ENCODE assay signal across 8 mouse cellular contexts in genomic region chr8:12915187-12916006, GRCm38 (mm10). TPM values are rescaled to one million over a fixed set of nuclear protein-coding genes. Genes with fewer than 3 reads are reported as not detected.
DNase-seq lines count a peak whose midpoint lies in the region; ATAC-seq and TF ChIP-seq lines count a peak whose summit lies in the region.

No protein-coding gene starts in this region.

- peak overlapping the region; percentile 65 for H3K4me2 ChIP-seq in lung, postnatal 0 days (replicated peaks; ENCODE audit: low read depth, low read length)
- H3K4me2 ChIP-seq in hindbrain, embryonic 15.5 days: peak overlapping the region; percentile 92
- H3K4me2 ChIP-seq in liver, embryonic 11.5 days: peak overlapping the region; percentile 58

- H3K4me3 ChIP-seq in lung, postnatal 0 days (ENCODE audit: low read depth, low read length): peak overlapping the region; percentile 32
- peak overlapping the region; percentile 46 for H3K4me3 ChIP-seq in hindbrain, embryonic 15.5 days
- peak overlapping the region; percentile 38 for H3K4me3 ChIP-seq in liver, embryonic 11.5 days (ENCODE audit: low read depth, low read length)

- H3K27me3 ChIP-seq in lung, postnatal 0 days (replicated peaks; ENCODE audit: insufficient read depth, low read length): no peaks in the 10 kb centered on the region
- H3K27me3 ChIP-seq in hindbrain, embryonic 15.5 days: no peaks in the 10 kb centered on the region
- H3K27me3 ChIP-seq in liver, embryonic 11.5 days (replicated peaks; ENCODE audit: control insufficient read depth, insufficient read depth, low read length): peaks cover 23% of the 10 kb centered on the region

- TF ChIP-seq EP300 in lung, postnatal 0 days (IDR thresholded peaks at IDR 0.05): no peak

- ATAC-seq in lung, postnatal 0 days: peak; percentile 32; the same call in 1 of the 2 replicates
- ATAC-seq in hindbrain, embryonic 15.5 days (ENCODE audit: low FRiP score, low read depth): peak; percentile 90
- ATAC-seq in liver, embryonic 11.5 days (replicated peaks; ENCODE audit: low FRiP score): no peak

- 0 out of 2 replicates have a peak overlapping the region, but pooled peaks have one; percentile 19 for H3K9ac ChIP-seq in lung, postnatal 0 days (replicated peaks; ENCODE audit: low read depth)
- H3K9ac ChIP-seq in hindbrain, embryonic 15.5 days: peak overlapping the region; percentile 71
- no peak overlapping the region for H3K9ac ChIP-seq in liver, embryonic 11.5 days (ENCODE audit: low read depth, low read length)

- WGBS in lung, postnatal 0 days: 14% methylated on average over 42 of the region's 42 CpGs
- WGBS in hindbrain, embryonic 15.5 days: 15% methylated on average over 40 of the region's 42 CpGs
- WGBS in liver, embryonic 11.5 days: 20% methylated on average over 42 of the region's 42 CpGs

- DNase-seq in lung, postnatal 0 days (ENCODE audit: low spot score): no peak
- DNase-seq in lung, postnatal 25 days (ENCODE audit: low spot score): no peak
- peak; percentile 64 for DNase-seq in embryo, embryonic 10.5 days (ENCODE audit: low spot score)
- DNase-seq in liver, embryonic 11.5 days (ENCODE audit: low spot score): peak; percentile 49
- peak; percentile 85 for DNase-seq in right cerebral cortex, postnatal 4 days
- DNase-seq in spleen, postnatal 4 days (ENCODE audit: low spot score in 2 of 2): no peak
- DNase-seq in urinary bladder, postnatal 36 days (ENCODE audit: low spot score in 2 of 2): no peak

- no peak for TF ChIP-seq CTCF in lung, postnatal 0 days (IDR thresholded peaks at IDR 0.05)

- H3K36me3 ChIP-seq in lung, postnatal 0 days (ENCODE audit: insufficient read depth, low read length): no peaks in the 10 kb centered on the region
- no peaks in the 10 kb centered on the region for H3K36me3 ChIP-seq in hindbrain, embryonic 15.5 days
- no peaks in the 10 kb centered on the region for H3K36me3 ChIP-seq in liver, embryonic 11.5 days (ENCODE audit: control insufficient read depth, insufficient read depth, low read length)

- H3K9me3 ChIP-seq in lung, postnatal 0 days (ENCODE audit: low read length): no peaks in the 10 kb centered on the region
- no peaks in the 10 kb centered on the region for H3K9me3 ChIP-seq in hindbrain, embryonic 15.5 days
- H3K9me3 ChIP-seq in liver, embryonic 11.5 days (ENCODE audit: control insufficient read depth, low read length): no peaks in the 10 kb centered on the region

- no peak overlapping the region for H3K27ac ChIP-seq in lung, postnatal 0 days (ENCODE audit: low read length)
- H3K27ac ChIP-seq in hindbrain, embryonic 15.5 days (replicated peaks): peak overlapping the region; percentile 82
- H3K27ac ChIP-seq in liver, embryonic 11.5 days (ENCODE audit: low read depth, low read length): no peak overlapping the region

- H3K4me1 ChIP-seq in lung, postnatal 0 days (ENCODE audit: insufficient read depth, low read depth, low read length): no peaks in the 10 kb centered on the region
- peaks cover 31% of the 10 kb centered on the region for H3K4me1 ChIP-seq in hindbrain, embryonic 15.5 days (replicated peaks)
- H3K4me1 ChIP-seq in liver, embryonic 11.5 days (replicated peaks; ENCODE audit: control insufficient read depth, insufficient read depth, low read length): no peaks in the 10 kb centered on the region

RNA-seq across cellular contexts. Expression of gene Mcf2l, which starts 41.8 kb away (rescaled TPM):
- 12.9 and 16.8 TPM in 2 replicates for polyA plus RNA-seq in lung, postnatal 0 days (2015; fragmentation: Nextera tagmentation; extraction: Ambion mirVana)
- 146 and 155 TPM in 2 replicates for polyA plus RNA-seq in hindbrain, embryonic 15.5 days (2015; fragmentation: Nextera tagmentation; extraction: Ambion mirVana)
- 3.4 and 4.3 TPM in 2 replicates for polyA plus RNA-seq in liver, embryonic 11.5 days (2014; fragmentation: Nextera tagmentation; extraction: Ambion mirVana)

Comparison
In these comparisons a context has a peak if more than half of its experiments do, and no peak if none do; other contexts are left out.
1. DNase-seq: peak in embryo, embryonic 10.5 days (single experiment), liver, embryonic 11.5 days (single experiment) and right cerebral cortex, postnatal 4 days (single experiment); none in lung, postnatal 0 days (single experiment), lung, postnatal 25 days (single experiment), spleen, postnatal 4 days (0 of 2) and urinary bladder, postnatal 36 days (0 of 2).
2. Peak in every context shown above with its lines, with median percentiles within 50 percentile points of each other: H3K4me2 ChIP-seq and H3K4me3 ChIP-seq.